Mouse (Mus musculus): ENCODE measurements around the gene Tmem132b. TPM values are rescaled to one million over a fixed set of nuclear protein-coding genes. Genes with fewer than 3 reads are reported as not detected.

Gene Tmem132b
- 0.01 TPM in 1 of 2 replicates, not detected in the other for polyA plus RNA-seq (2012; rRNA removed)

- Histone ChIP-seq H3K4me3 (ENCODE audit: insufficient read depth, low read depth, low read length) (no peak within 1 kb of the TSS), H3K36me3 (ENCODE audit: control insufficient read depth, insufficient read depth, low read length) (no peaks in the 10 kb centered on the region), H3K27ac (ENCODE audit: insufficient read depth, low read depth, low read length) (no peak within 1 kb of the TSS), H3K27me3 (replicated peaks; ENCODE audit: control insufficient read depth, insufficient read depth, low read length) (no peaks in the 10 kb centered on the region), H3K4me1 (ENCODE audit: control insufficient read depth, insufficient read depth, low read length) (no peaks in the 10 kb centered on the region)
- TF ChIP-seq CTCF (conservative IDR thresholded peaks at IDR 0.05; ENCODE audit: insufficient read depth, insufficient read length, low read depth, low read length) (no peak), POLR2A (IDR thresholded peaks at IDR 0.05; ENCODE audit: low read depth, low read length) (no peak)
- DNase-seq: no peak
- 4% methylated on average over 25 of the region's 25 CpGs for WGBS
Observed at GRCm38 (mm10) chr5:125531634-125532033, at the start of gene Tmem132b. Gene Tmem132b (plus strand): TSS chr5:125531774.

GRCm38 (mm10) chr5:125482474-125482873, 49.1 kb upstream of the Tmem132b start:
- peaks cover 20% of the 10 kb centered on the region for H3K4me1 ChIP-seq (ENCODE audit: control insufficient read depth, insufficient read depth, low read length)
- no peak overlapping the region for H3K27ac ChIP-seq (ENCODE audit: insufficient read depth, low read depth, low read length)
- no peak for DNase-seq
- no peak overlapping the region for H3K4me3 ChIP-seq (ENCODE audit: insufficient read depth, low read depth, low read length)
- no peaks in the 10 kb centered on the region for H3K27me3 ChIP-seq (replicated peaks; ENCODE audit: control insufficient read depth, insufficient read depth, low read length)
- TF ChIP-seq POLR2A (IDR thresholded peaks at IDR 0.05; ENCODE audit: low read depth, low read length) (no peak), CTCF (conservative IDR thresholded peaks at IDR 0.05; ENCODE audit: insufficient read depth, insufficient read length, low read depth, low read length) (no peak)
- peaks cover 2% of the 10 kb centered on the region; the same call in 1 of the 2 replicates for H3K36me3 ChIP-seq (ENCODE audit: control insufficient read depth, insufficient read depth, low read length)
- 84% methylated on average over 7 of the region's 7 CpGs for WGBS

DNA sequence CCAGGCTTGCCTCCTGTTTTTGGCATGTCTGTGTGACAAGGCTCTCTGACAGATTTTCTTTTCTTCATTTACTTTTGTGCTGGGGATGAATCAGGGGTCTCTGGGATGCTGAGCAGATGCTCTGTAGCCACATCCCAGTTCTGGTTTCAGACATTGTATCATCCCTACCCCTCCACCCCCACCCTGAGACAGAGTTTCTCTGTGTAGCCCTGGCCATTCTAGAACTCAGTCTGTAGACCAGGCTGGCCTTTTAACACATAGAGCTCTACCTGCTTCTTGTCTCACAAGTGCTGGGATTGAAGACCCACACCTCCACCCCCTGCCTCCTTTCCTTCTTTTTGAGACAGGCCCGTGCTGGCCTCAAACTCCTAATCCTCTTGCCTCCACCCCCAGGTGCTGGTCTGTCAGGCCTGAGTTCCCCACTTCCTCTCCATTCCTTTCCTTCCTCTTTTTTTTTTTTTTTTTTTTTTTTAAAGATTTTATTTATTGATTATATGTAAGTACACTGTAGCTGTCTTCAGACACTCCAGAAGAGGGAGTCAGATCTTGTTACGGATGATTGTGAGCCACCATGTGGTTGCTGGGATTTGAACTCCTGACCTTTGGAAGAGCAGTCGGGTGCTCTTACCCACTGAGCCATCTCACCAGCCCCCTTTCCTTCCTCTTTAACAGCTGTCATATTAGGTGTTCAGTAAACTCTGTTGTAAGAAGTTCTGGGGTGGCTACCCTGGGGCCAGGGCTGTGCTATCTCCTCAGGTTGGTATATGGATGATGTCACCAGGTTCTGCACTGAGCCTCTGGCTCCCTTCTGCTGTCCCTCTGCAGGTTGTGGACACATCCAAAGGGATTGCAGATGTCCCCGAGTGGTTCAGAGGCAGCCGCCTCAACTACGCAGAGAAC, 47.6 kb upstream of the Tmem132b start:
- 75% methylated on average over 6 of the region's 6 CpGs for WGBS

GRCm38 (mm10) chr5:125485031-125485778, 46.4 kb upstream of the Tmem132b start:
- DNase-seq: peak; percentile 78
- no peak overlapping the region; the same call in 1 of the 2 replicates for H3K27ac ChIP-seq (ENCODE audit: insufficient read depth, low read depth, low read length)
- H3K36me3 ChIP-seq (ENCODE audit: control insufficient read depth, insufficient read depth, low read length): peaks cover 6% of the 10 kb centered on the region; the same call in 1 of the 2 replicates
- WGBS: 73% methylated on average over 4 of the region's 4 CpGs
- H3K27me3 ChIP-seq (replicated peaks; ENCODE audit: control insufficient read depth, insufficient read depth, low read length): no peaks in the 10 kb centered on the region
- H3K4me3 ChIP-seq (ENCODE audit: insufficient read depth, low read depth, low read length): no peak overlapping the region
- TF ChIP-seq CTCF (conservative IDR thresholded peaks at IDR 0.05; ENCODE audit: insufficient read depth, insufficient read length, low read depth, low read length) (no peak), POLR2A (IDR thresholded peaks at IDR 0.05; ENCODE audit: low read depth, low read length) (no peak)
- H3K4me1 ChIP-seq (ENCODE audit: control insufficient read depth, insufficient read depth, low read length): peaks cover 20% of the 10 kb centered on the region

More for the DNA sequence above, 47.6 kb upstream of the Tmem132b start:
- no peak overlapping the region for H3K27ac ChIP-seq (ENCODE audit: insufficient read depth, low read depth, low read length)
- H3K36me3 ChIP-seq (ENCODE audit: control insufficient read depth, insufficient read depth, low read length): peaks cover 2% of the 10 kb centered on the region; the same call in 1 of the 2 replicates
- DNase-seq: no peak
- no peak overlapping the region for H3K4me3 ChIP-seq (ENCODE audit: insufficient read depth, low read depth, low read length)
- TF ChIP-seq CTCF (conservative IDR thresholded peaks at IDR 0.05; ENCODE audit: insufficient read depth, insufficient read length, low read depth, low read length) (no peak), POLR2A (IDR thresholded peaks at IDR 0.05; ENCODE audit: low read depth, low read length) (no peak)
- H3K27me3 ChIP-seq (replicated peaks; ENCODE audit: control insufficient read depth, insufficient read depth, low read length): no peaks in the 10 kb centered on the region
- H3K4me1 ChIP-seq (ENCODE audit: control insufficient read depth, insufficient read depth, low read length): peaks cover 23% of the 10 kb centered on the region

- H3K27me3 ChIP-seq (replicated peaks; ENCODE audit: control insufficient read depth, insufficient read depth, low read length): no peaks in the 10 kb centered on the region
- WGBS: 50% methylated on average over 1 of the region's 1 CpGs
- H3K27ac ChIP-seq (ENCODE audit: insufficient read depth, low read depth, low read length): no peak overlapping the region; the same call in 1 of the 2 replicates
- TF ChIP-seq CTCF (conservative IDR thresholded peaks at IDR 0.05; ENCODE audit: insufficient read depth, insufficient read length, low read depth, low read length) (no peak), POLR2A (IDR thresholded peaks at IDR 0.05; ENCODE audit: low read depth, low read length) (no peak)
- peaks cover 20% of the 10 kb centered on the region for H3K4me1 ChIP-seq (ENCODE audit: control insufficient read depth, insufficient read depth, low read length)
- H3K4me3 ChIP-seq (ENCODE audit: insufficient read depth, low read depth, low read length): no peak overlapping the region
- H3K36me3 ChIP-seq (ENCODE audit: control insufficient read depth, insufficient read depth, low read length): peaks cover 6% of the 10 kb centered on the region; the same call in 1 of the 2 replicates
- peak; percentile 76 for DNase-seq
Observed at GRCm38 (mm10) chr5:125486088-125486487, 45.5 kb upstream of the Tmem132b start.

DNA sequence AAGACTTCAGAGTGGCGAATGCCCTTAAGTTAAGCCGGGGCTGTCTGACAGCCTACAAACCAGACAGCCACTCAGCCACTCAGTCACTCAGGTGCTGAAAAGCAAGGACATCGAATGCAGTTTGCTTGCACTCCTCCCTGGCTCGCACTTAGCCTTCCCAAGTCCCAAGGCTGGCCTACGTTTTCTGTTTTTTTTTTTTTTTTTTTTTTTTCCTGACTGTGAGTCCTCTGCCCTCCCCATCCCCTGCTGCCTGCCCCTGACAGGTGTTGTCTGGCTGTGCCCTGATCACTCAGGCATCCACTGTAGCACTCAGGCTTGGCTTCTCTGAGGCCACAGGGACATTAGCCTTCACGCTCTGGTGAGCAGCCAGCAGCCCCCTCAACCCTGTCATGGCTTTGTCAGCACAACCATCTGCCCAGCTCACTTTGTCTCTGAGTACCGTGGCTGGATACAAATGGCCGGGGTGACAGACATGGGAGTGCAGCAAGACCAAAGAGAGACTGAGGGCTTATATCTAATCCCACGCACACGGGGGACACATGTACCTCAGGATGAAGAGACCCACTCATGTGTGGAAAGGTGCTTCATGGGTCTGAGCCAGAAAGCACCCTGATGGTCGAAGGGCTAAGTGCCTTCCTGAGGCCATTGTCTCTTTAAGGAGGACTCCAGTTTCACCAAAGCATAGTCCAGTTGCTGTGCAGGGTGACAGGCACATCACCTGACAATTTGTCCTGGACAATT, 44.0 kb upstream of the Tmem132b start:
- Histone ChIP-seq H3K27me3 (replicated peaks; ENCODE audit: control insufficient read depth, insufficient read depth, low read length) (no peaks in the 10 kb centered on the region), H3K4me1 (ENCODE audit: control insufficient read depth, insufficient read depth, low read length) (peaks cover 20% of the 10 kb centered on the region), H3K36me3 (ENCODE audit: control insufficient read depth, insufficient read depth, low read length) (peaks cover 6% of the 10 kb centered on the region; the same call in 1 of the 2 replicates), H3K4me3 (ENCODE audit: insufficient read depth, low read depth, low read length) (no peak overlapping the region), H3K27ac (ENCODE audit: insufficient read depth, low read depth, low read length) (peak overlapping the region; percentile 62)
- TF ChIP-seq CTCF (conservative IDR thresholded peaks at IDR 0.05; ENCODE audit: insufficient read depth, insufficient read length, low read depth, low read length) (no peak), POLR2A (IDR thresholded peaks at IDR 0.05; ENCODE audit: low read depth, low read length) (no peak)
- DNase-seq: peak; percentile 95
- 38% methylated on average over 11 of the region's 11 CpGs for WGBS
